Mouse (Mus musculus) urinary bladder, postnatal 0 days (tissue): ENCODE measurements around the gene Chsy1. TPM values are rescaled to one million over a fixed set of nuclear protein-coding genes. Genes with fewer than 3 reads are reported as not detected.

Experiments used
- polyA plus RNA-seq: library from polyadenylated mRNA; unstranded; fragments of >200 nt; fragmentation: Nextera tagmentation; extraction: Ambion mirVana; gene quantifications from 2 replicates; pipeline ENCODE4 v1.2.1, GENCODE M21; 2015

Gene Chsy1
- 6.3 and 6.8 TPM in 2 replicates for polyA plus RNA-seq

GRCm38 (mm10) chr7:66108961-66109854 is at the start of gene Chsy1:
Gene Chsy1 (plus strand): TSS chr7:66109515.

GRCm38 (mm10) chr7:66079364-66080230 is 29.7 kb upstream of the Chsy1 start, which contains the start of gene Selenos:
Gene Selenos (plus strand): TSS chr7:66079649.

Other genes with a start within 250 kb of the Chsy1 start
- gene Pcsk6, start 247.8 kb upstream of the Chsy1 start, polyA plus RNA-seq = 0.94 and 0.95 TPM in 2 replicates
- gene Gm45213, start 65.9 kb upstream of the Chsy1 start, polyA plus RNA-seq = not detected in 2 replicates
- 65.9 and 74.3 TPM in 2 replicates for gene Snrpa1, start 50.5 kb upstream of the Chsy1 start, polyA plus RNA-seq
- gene Selenos, start 29.9 kb upstream of the Chsy1 start, polyA plus RNA-seq = 88.3 and 101 TPM in 2 replicates